Mouse (Mus musculus) heart, adult 2 months (tissue): Measurements from ENCODE around the gene Osbpl10. TPM values are rescaled to one million over a fixed set of nuclear protein-coding genes. Genes with fewer than 3 reads are reported as not detected.

Source experiments
- DNase-seq, 2 experiments: peaks; one replicate each; pipeline ENCODE4 v3.0.0; 2021
- H3K27ac ChIP-seq: fragments of 200-600 bp; 2 replicates; pipeline ENCODE4 v1.8.1; 2022
- H3K27me3 ChIP-seq: fragments of 200-500 bp; 2 replicates; pipeline ENCODE4 v1.6.1; 2012; ENCODE audit warnings: mild to moderate bottlenecking, low read length, inconsistent platforms, mixed read lengths; ENCODE audit not compliant: control insufficient read depth, insufficient read depth
- H3K36me3 ChIP-seq: fragments of 200-500 bp; 2 replicates; pipeline ENCODE4 v1.6.1; 2012; ENCODE audit warnings: low read length, inconsistent platforms; ENCODE audit not compliant: control insufficient read depth, insufficient read depth
- H3K4me1 ChIP-seq: fragments of 200-500 bp; 2 replicates; pipeline ENCODE4 v1.6.1; 2011; ENCODE audit warnings: low read length; ENCODE audit not compliant: control insufficient read depth, insufficient read depth
- H3K4me3 ChIP-seq: fragments of 200-600 bp; 2 replicates; pipeline ENCODE4 v1.8.1; 2022
- H3K79me2 ChIP-seq: fragments of 200-500 bp; replicated peaks from 2 replicates; pipeline ENCODE4 v1.6.1; 2012; ENCODE audit warnings: mild to moderate bottlenecking, inconsistent platforms, low read length, moderate library complexity, mixed read lengths; ENCODE audit not compliant: control insufficient read depth, insufficient read depth
- H3K9ac ChIP-seq: fragments of 200-500 bp; 2 replicates; pipeline ENCODE4 v1.6.1; 2012; ENCODE audit warnings: low read depth, mild to moderate bottlenecking, control low read depth, inconsistent platforms, low read length, mixed read lengths
- CTCF ChIP-seq: fragments of 200-600 bp; IDR thresholded peaks from 2 replicates; pipeline ENCODE4 v1.8.1; 2022; ENCODE audit warnings: antibody characterized with exemption, mild to moderate bottlenecking, moderate library complexity
- EP300 ChIP-seq: fragments of 200-500 bp; IDR thresholded peaks from 2 replicates; pipeline ENCODE4 v1.6.1; 2011; ENCODE audit warnings: low read depth, low read length, control low read depth; ENCODE audit not compliant: insufficient read depth
- POLR2A ChIP-seq: fragments of 200-500 bp; IDR thresholded peaks from 2 replicates; pipeline ENCODE4 v1.6.1; 2011; ENCODE audit warnings: mild to moderate bottlenecking, low read depth, low read length, control low read depth; ENCODE audit not compliant: insufficient read depth
- WGBS: fragments of 180-500 bp; shearing (Covaris S2); methylation state at CpG from one replicate; pipeline ENCODE4 v1.1.7; 2018; 5-methylcytosine and 5-hydroxymethylcytosine counted together
- intact Hi-C: fragments of 180-260 bp; cut with DNase I; formaldehyde crosslinking; loops from one replicate; pipeline ENCODE4 v1.15.1; 2025
- polyA plus RNA-seq: library from polyadenylated mRNA; depleted of rRNA; stranded (reverse); fragments of >200 nt; gene quantifications from 2 replicates; pipeline ENCODE4 v1.2.3, GENCODE M21; 2012
- total RNA-seq, 2 experiments: library from RNA; stranded (reverse); gene quantifications; 2 replicates each; pipeline ENCODE4 v1.2.3; 2021

Osbpl10 gene
- total and polyA plus RNA-seq, 3 experiments: 1.4 to 3.4 (median 2.0) TPM

GRCm38 (mm10) chr9:115137858-115138257 is 159.5 kb downstream of the Osbpl10 start:
- Histone ChIP-seq H3K36me3 (no peaks in the 10 kb centered on the region), H3K27ac (no peak overlapping the region), H3K4me1 (no peaks in the 10 kb centered on the region), H3K27me3 (no peaks in the 10 kb centered on the region), H3K9ac (no peak overlapping the region), H3K79me2 (no peaks in the 10 kb centered on the region), H3K4me3 (no peak overlapping the region)
- WGBS: 58% methylated on average over 3 of the region's 3 CpGs
- no peak for DNase-seq
- intact Hi-C loops: no loop called here
- TF ChIP-seq CTCF: no peak
- no peak for TF ChIP-seq POLR2A
- TF ChIP-seq EP300: no peak

GRCm38 (mm10) chr9:115139597-115140332 is 161.4 kb downstream of the Osbpl10 start:
- Histone ChIP-seq H3K79me2 (no peaks in the 10 kb centered on the region), H3K36me3 (no peaks in the 10 kb centered on the region), H3K4me3 (no peak overlapping the region), H3K9ac (no peak overlapping the region), H3K4me1 (no peaks in the 10 kb centered on the region; the same call in 1 of the 2 replicates), H3K27ac (no peak overlapping the region), H3K27me3 (no peaks in the 10 kb centered on the region)
- DNase-seq: no peak
- intact Hi-C loops: no loop called here
- WGBS: 77% methylated on average over 14 of the region's 14 CpGs
- TF ChIP-seq POLR2A: no peak
- TF ChIP-seq CTCF: no peak
- no peak for TF ChIP-seq EP300

- Histone ChIP-seq H3K4me3 (no peak overlapping the region), H3K9ac (no peak overlapping the region), H3K4me1 (no peaks in the 10 kb centered on the region; the same call in 1 of the 2 replicates), H3K79me2 (no peaks in the 10 kb centered on the region), H3K27ac (no peak overlapping the region), H3K36me3 (no peaks in the 10 kb centered on the region), H3K27me3 (no peaks in the 10 kb centered on the region)
- 96% methylated on average over 5 of the region's 5 CpGs for WGBS
- DNase-seq: no peak
- intact Hi-C loops: no loop called here
- no peak for TF ChIP-seq EP300
Measured at GRCm38 (mm10) chr9:115147141-115147540, 168.8 kb downstream of the Osbpl10 start.

- no peaks in the 10 kb centered on the region for H3K27me3 ChIP-seq
- intact Hi-C loops: no loop called here
- 83% methylated on average over 13 of the region's 13 CpGs for WGBS
- H3K36me3 ChIP-seq: no peaks in the 10 kb centered on the region
- no peak overlapping the region for H3K9ac ChIP-seq
- H3K4me1 ChIP-seq: no peaks in the 10 kb centered on the region; the same call in 1 of the 2 replicates
- no peak for TF ChIP-seq POLR2A
- no peak for TF ChIP-seq CTCF
- TF ChIP-seq EP300: no peak
- DNase-seq: no peak
- H3K27ac ChIP-seq: no peak overlapping the region
- H3K4me3 ChIP-seq: no peak overlapping the region
- no peaks in the 10 kb centered on the region for H3K79me2 ChIP-seq
Measured at GRCm38 (mm10) chr9:115147586-115148355, 169.4 kb downstream of the Osbpl10 start.

- Histone ChIP-seq H3K27ac (no peak overlapping the region), H3K36me3 (no peaks in the 10 kb centered on the region), H3K79me2 (no peaks in the 10 kb centered on the region), H3K4me3 (no peak overlapping the region), H3K9ac (no peak overlapping the region), H3K4me1 (no peaks in the 10 kb centered on the region; the same call in 1 of the 2 replicates), H3K27me3 (no peaks in the 10 kb centered on the region)
- intact Hi-C loops: no loop called here
- 89% methylated on average over 18 of the region's 18 CpGs for WGBS
- TF ChIP-seq EP300: no peak
- TF ChIP-seq POLR2A: no peak
- TF ChIP-seq CTCF: no peak
- no peak for DNase-seq
Measured at GRCm38 (mm10) chr9:115149011-115149756, 170.8 kb downstream of the Osbpl10 start.

DNA sequence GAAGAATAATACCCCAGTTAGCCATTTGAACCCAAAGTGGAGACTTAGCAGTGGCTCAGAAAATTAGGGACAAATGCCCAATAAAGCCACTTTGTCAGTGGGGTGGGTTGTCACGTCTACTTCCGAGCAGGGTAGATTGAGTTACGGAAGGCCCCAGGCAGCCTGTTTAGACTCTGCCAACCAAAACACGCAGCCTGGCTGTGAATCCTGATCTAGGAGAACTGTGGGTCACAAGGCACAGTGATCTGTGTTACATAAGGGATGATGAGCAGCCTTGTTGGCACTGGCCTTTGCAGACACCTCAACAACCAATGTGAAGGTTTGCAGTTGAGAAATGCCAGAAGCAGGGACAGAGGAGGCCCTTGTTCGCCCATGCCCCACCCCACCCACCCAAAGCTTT is 183.2 kb downstream of the Osbpl10 start:
- no peak for TF ChIP-seq EP300
- TF ChIP-seq POLR2A: no peak
- no peak for TF ChIP-seq CTCF
- Histone ChIP-seq H3K27ac (no peak overlapping the region), H3K79me2 (no peaks in the 10 kb centered on the region), H3K36me3 (no peaks in the 10 kb centered on the region), H3K4me3 (no peak overlapping the region), H3K27me3 (no peaks in the 10 kb centered on the region), H3K9ac (no peak overlapping the region), H3K4me1 (peaks cover 4% of the 10 kb centered on the region)
- peak in 1 of 2 experiments; percentile 26 for DNase-seq
- intact Hi-C loops: no loop called here
- 61% methylated on average over 5 of the region's 5 CpGs for WGBS
